Mouse (Mus musculus): ENCODE data around the gene Mrpl24. TPM values are rescaled to one million over a fixed set of nuclear protein-coding genes. Genes with fewer than 3 reads are reported as not detected.

Gene Mrpl24
- polyA plus RNA-seq, 1 experiment from 2014 or later: 78.9 TPM

DNA sequence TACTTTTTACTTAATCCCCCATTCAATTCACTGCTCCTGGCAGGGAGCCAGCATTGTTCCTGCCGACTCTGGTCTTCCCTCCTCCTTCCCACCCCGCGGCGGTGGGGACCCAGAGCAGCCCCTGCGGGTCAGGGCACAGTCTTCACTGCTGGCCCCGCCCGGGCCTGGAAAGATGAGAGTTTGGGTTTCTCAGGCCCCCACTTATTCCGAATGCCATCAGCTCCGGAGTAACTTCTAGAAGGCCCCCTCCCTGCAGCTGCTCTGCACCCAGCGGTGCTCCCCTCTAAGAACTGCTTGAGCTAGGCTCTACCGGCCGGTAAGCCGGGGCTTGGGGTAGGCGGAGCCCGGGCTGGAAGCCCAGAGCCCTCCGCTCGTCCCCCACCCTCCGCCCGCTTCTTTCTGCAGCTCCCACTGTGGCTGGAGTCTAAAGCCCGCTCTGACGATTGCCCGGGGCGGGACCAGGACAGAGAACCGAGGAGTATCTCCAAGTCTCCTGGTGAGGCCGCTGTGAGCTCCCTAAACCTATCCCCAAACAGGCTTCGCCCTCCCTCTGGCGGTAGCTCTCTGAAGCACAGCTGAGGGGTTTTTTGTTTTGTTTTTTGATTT is 41.4 kb downstream of the Mrpl24 start:
- no peaks in the 10 kb centered on the region for H3K9me3 ChIP-seq (replicated peaks)
- H3K36me3 ChIP-seq: no peaks in the 10 kb centered on the region
- peak; percentile 97 for ATAC-seq (ENCODE audit: insufficient number of reproducible peaks, low FRiP score, low TSS enrichment, low read depth)
- no peaks in the 10 kb centered on the region for H3K27me3 ChIP-seq
- H3K27ac ChIP-seq (replicated peaks): peak overlapping the region; percentile 97
- peaks cover 33% of the 10 kb centered on the region for H3K4me1 ChIP-seq
- peak overlapping the region; percentile 45 for H3K4me3 ChIP-seq (replicated peaks)
- peak overlapping the region; percentile 28; the same call in 1 of the 2 replicates for H3K9ac ChIP-seq
- peak overlapping the region; percentile 80 for H3K4me2 ChIP-seq (replicated peaks)
- WGBS: under 1% methylated on average over 27 of the region's 27 CpGs

DNA sequence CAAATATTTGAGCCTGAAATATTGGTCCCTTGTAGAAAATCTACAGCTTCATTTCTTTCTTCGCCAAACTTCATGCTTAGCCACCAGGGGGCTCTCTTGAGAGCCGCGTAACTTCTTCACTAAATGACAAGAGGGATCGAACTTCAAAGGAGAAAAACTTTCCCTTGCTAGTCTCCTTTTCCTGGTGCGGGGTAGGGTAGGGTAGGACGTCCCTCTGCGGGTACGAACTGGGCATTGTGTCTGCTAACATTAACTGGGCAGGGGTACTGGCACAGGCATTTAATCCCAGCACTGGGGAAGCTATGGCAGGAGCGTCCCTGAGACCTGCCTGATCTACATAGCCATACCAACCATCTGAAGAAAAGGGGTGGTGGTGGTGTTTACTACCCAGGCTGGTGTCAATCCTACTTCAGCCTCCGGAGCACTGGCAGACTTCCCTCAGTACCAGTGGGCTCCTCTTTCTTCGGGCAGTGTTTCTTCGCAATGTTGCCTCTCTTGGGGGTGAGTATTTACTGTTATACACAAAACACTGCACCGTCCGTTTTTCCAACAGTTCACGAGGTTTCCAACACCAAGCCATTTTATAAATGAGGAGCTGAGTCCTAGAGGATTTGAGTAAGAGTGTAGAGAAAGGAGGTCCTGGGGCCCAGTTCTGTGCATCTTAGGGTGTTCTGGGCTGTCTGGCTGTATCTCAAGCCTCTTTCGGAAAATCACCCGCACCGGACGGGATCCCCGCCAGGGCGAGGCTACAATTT is 51.1 kb downstream of the Mrpl24 start:
- Histone ChIP-seq H3K9me3 (replicated peaks) (no peaks in the 10 kb centered on the region), H3K36me3 (0 out of 2 replicates have a peak, but pooled peaks cover under 1% of the 10 kb centered on the region), H3K27ac (replicated peaks) (peak overlapping the region; percentile 51; the same call in 1 of the 2 replicates), H3K4me3 (replicated peaks) (peak overlapping the region; percentile 53), H3K9ac (no peak overlapping the region), H3K4me2 (replicated peaks) (peak overlapping the region; percentile 94), H3K27me3 (peaks cover 21% of the 10 kb centered on the region), H3K4me1 (peaks cover 49% of the 10 kb centered on the region)
- no peak; the same call in 1 of the 2 replicates for ATAC-seq (ENCODE audit: insufficient number of reproducible peaks, low FRiP score, low TSS enrichment, low read depth)
- WGBS: under 1% methylated on average over 21 of the region's 21 CpGs

GRCm38 (mm10) chr3:87970939-87971488 is 51.7 kb downstream of the Mrpl24 start, which contains the start of gene Nes:
Nes (plus strand) TSS chr3:87971078.
- Histone ChIP-seq H3K27ac (replicated peaks) (peak within 1 kb of the TSS; percentile 51), H3K4me1 (peaks cover 49% of the 10 kb centered on the region), H3K27me3 (peaks cover 21% of the 10 kb centered on the region), H3K4me3 (replicated peaks) (peak within 1 kb of the TSS; percentile 53), H3K36me3 (0 out of 2 replicates have a peak, but pooled peaks cover 4% of the 10 kb centered on the region), H3K4me2 (replicated peaks) (peak within 1 kb of the TSS; percentile 94), H3K9ac (peak within 1 kb of the TSS; percentile 43), H3K9me3 (replicated peaks) (no peaks in the 10 kb centered on the region)
- WGBS: under 1% methylated on average over 44 of the region's 44 CpGs
- ATAC-seq (ENCODE audit: insufficient number of reproducible peaks, low FRiP score, low TSS enrichment, low read depth): peak; percentile 53

DNA sequence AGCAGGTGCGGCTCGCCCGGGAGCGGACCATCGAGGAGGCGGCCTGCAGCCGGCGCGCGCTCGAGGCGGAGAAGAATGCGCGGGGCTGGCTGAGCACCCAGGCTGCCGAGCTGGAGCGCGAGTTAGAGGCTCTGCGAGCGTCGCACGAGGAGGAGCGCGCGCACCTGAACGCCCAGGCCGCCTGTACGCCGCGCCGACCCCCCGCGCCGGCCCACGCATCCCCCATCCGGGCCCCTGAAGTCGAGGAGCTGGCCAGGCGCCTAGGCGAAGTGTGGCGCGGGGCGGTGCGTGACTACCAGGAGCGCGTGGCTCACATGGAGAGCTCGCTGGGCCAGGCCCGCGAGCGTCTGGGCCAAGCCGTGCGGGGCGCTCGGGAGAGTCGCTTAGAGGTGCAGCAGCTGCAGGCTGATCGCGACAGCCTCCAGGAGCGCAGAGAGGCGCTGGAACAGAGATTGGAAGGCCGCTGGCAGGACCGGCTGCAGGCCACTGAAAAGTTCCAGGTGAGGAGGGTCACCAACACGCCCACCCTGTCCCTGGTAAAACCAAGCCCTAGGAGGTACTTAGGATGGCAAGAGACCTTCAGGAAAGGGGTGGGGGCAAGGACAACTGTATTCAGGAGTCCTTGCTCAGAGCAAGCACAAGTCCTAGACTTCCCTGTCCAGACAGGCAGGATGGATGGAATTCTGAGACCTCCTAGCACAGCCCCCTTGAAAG is 52.3 kb downstream of the Mrpl24 start:
- peak; percentile 30; the same call in 1 of the 2 replicates for ATAC-seq (ENCODE audit: insufficient number of reproducible peaks, low FRiP score, low TSS enrichment, low read depth)
- peak overlapping the region; percentile 53 for H3K4me3 ChIP-seq (replicated peaks)
- WGBS: under 1% methylated on average over 60 of the region's 60 CpGs
- H3K27ac ChIP-seq (replicated peaks): peak overlapping the region; percentile 51; the same call in 1 of the 2 replicates
- peak overlapping the region; percentile 94 for H3K4me2 ChIP-seq (replicated peaks)
- H3K4me1 ChIP-seq: peaks cover 49% of the 10 kb centered on the region
- H3K9me3 ChIP-seq (replicated peaks): no peaks in the 10 kb centered on the region
- 0 out of 2 replicates have a peak, but pooled peaks cover 4% of the 10 kb centered on the region for H3K36me3 ChIP-seq
- peak overlapping the region; percentile 43 for H3K9ac ChIP-seq
- peaks cover 21% of the 10 kb centered on the region for H3K27me3 ChIP-seq

- H3K4me2 ChIP-seq (replicated peaks): peak overlapping the region; percentile 94
- peaks cover 49% of the 10 kb centered on the region for H3K4me1 ChIP-seq
- ATAC-seq (ENCODE audit: insufficient number of reproducible peaks, low FRiP score, low TSS enrichment, low read depth): 0 out of 2 replicates have a peak, but pooled peaks have one; percentile 5
- 20% methylated on average over 8 of the region's 8 CpGs for WGBS
- 0 out of 2 replicates have a peak, but pooled peaks cover 4% of the 10 kb centered on the region for H3K36me3 ChIP-seq
- no peaks in the 10 kb centered on the region for H3K9me3 ChIP-seq (replicated peaks)
- peak overlapping the region; percentile 43; the same call in 1 of the 2 replicates for H3K9ac ChIP-seq
- peaks cover 21% of the 10 kb centered on the region for H3K27me3 ChIP-seq
- peak overlapping the region; percentile 51; the same call in 1 of the 2 replicates for H3K27ac ChIP-seq (replicated peaks)
- peak overlapping the region; percentile 53 for H3K4me3 ChIP-seq (replicated peaks)
Observed at GRCm38 (mm10) chr3:87972203-87972664, 52.9 kb downstream of the Mrpl24 start.

DNA sequence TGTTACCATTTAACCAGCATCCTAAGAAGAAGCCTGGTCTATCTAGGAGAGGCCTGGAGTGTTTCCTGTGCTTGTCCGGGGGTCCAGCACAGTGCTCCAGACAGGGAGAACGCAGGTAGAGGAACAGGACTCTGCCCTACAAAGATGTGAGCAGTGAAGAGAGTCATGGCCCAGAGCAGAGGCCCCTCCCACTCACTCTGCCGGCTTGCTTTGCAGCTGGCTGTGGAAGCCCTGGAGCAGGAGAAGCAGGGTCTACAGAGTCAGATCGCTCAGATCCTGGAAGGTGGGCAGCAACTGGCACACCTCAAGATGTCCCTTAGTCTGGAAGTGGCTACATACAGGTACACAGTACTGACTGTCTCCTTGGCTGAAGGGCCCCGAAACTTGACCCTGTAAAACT is 53.5 kb downstream of the Mrpl24 start:
- Histone ChIP-seq H3K4me3 (replicated peaks) (peak overlapping the region; percentile 53), H3K4me1 (peaks cover 49% of the 10 kb centered on the region), H3K4me2 (replicated peaks) (peak overlapping the region; percentile 94), H3K27me3 (peaks cover 21% of the 10 kb centered on the region), H3K27ac (replicated peaks) (0 out of 2 replicates have a peak overlapping the region, but pooled peaks have one; percentile 51), H3K9ac (peak overlapping the region; percentile 19; the same call in 1 of the 2 replicates), H3K9me3 (replicated peaks) (no peaks in the 10 kb centered on the region), H3K36me3 (0 out of 2 replicates have a peak, but pooled peaks cover 4% of the 10 kb centered on the region)
- no peak for ATAC-seq (ENCODE audit: insufficient number of reproducible peaks, low FRiP score, low TSS enrichment, low read depth)
- WGBS: 24% methylated on average over 5 of the region's 5 CpGs

Other genes starting within 250 kb of the Mrpl24 start
- 3.3 and 5.4 TPM in 2 replicates for gene Lrrc71, start 170.9 kb upstream of the Mrpl24 start, polyA plus RNA-seq (2015; fragmentation: Nextera tagmentation; extraction: Ambion mirVana)
- gene Ntrk1, start 124.3 kb upstream of the Mrpl24 start, polyA plus RNA-seq (2015; fragmentation: Nextera tagmentation; extraction: Ambion mirVana): 4.2 and 4.9 TPM in 2 replicates
- 0.47 and 0.68 TPM in 2 replicates for gene Insrr, start 122.6 kb upstream of the Mrpl24 start, polyA plus RNA-seq (2015; fragmentation: Nextera tagmentation; extraction: Ambion mirVana)
- 24.4 and 27.4 TPM in 2 replicates for gene Pear1, start 95.2 kb upstream of the Mrpl24 start, polyA plus RNA-seq (2015; fragmentation: Nextera tagmentation; extraction: Ambion mirVana)
- 0.07 and 0.12 TPM in 2 replicates for gene Sh2d2a, start 72.8 kb upstream of the Mrpl24 start, polyA plus RNA-seq (2015; fragmentation: Nextera tagmentation; extraction: Ambion mirVana)
- gene Prcc, start 33.9 kb upstream of the Mrpl24 start, polyA plus RNA-seq (2015; fragmentation: Nextera tagmentation; extraction: Ambion mirVana): 16.4 and 16.5 TPM in 2 replicates
- 240 and 246 TPM in 2 replicates for gene Hdgf, start 13.2 kb upstream of the Mrpl24 start, polyA plus RNA-seq (2015; fragmentation: Nextera tagmentation; extraction: Ambion mirVana)
- 54.5 and 56.2 TPM in 2 replicates for gene Isg20l2, start 10.8 kb downstream of the Mrpl24 start, polyA plus RNA-seq (2015; fragmentation: Nextera tagmentation; extraction: Ambion mirVana)
- 19.8 and 22.4 TPM in 2 replicates for gene Rrnad1, start 11.2 kb downstream of the Mrpl24 start, polyA plus RNA-seq (2015; fragmentation: Nextera tagmentation; extraction: Ambion mirVana)
- gene Crabp2, start 29.2 kb downstream of the Mrpl24 start, polyA plus RNA-seq (2015; fragmentation: Nextera tagmentation; extraction: Ambion mirVana): 200 and 206 TPM in 2 replicates
- gene Nes, start 51.6 kb downstream of the Mrpl24 start, polyA plus RNA-seq (2015; fragmentation: Nextera tagmentation; extraction: Ambion mirVana): 41.9 and 57.3 TPM in 2 replicates
- gene Bcan, start 80.7 kb downstream of the Mrpl24 start, polyA plus RNA-seq (2015; fragmentation: Nextera tagmentation; extraction: Ambion mirVana): 0.38 and 0.61 TPM in 2 replicates
- 0.31 and 0.35 TPM in 2 replicates for gene Hapln2, start 108.1 kb downstream of the Mrpl24 start, polyA plus RNA-seq (2015; fragmentation: Nextera tagmentation; extraction: Ambion mirVana)
- gene Gpatch4, start 123.6 kb downstream of the Mrpl24 start, polyA plus RNA-seq (2015; fragmentation: Nextera tagmentation; extraction: Ambion mirVana): 28.5 and 35.8 TPM in 2 replicates
- 196 and 197 TPM in 2 replicates for gene Naxe, start 139.0 kb downstream of the Mrpl24 start, polyA plus RNA-seq (2015; fragmentation: Nextera tagmentation; extraction: Ambion mirVana)
- 0.35 and 0.52 TPM in 2 replicates for gene Ttc24, start 158.8 kb downstream of the Mrpl24 start, polyA plus RNA-seq (2015; fragmentation: Nextera tagmentation; extraction: Ambion mirVana)
- 15.9 and 16.8 TPM in 2 replicates for gene Iqgap3, start 162.5 kb downstream of the Mrpl24 start, polyA plus RNA-seq (2015; fragmentation: Nextera tagmentation; extraction: Ambion mirVana)
- gene Mef2d, start 222.9 kb downstream of the Mrpl24 start, polyA plus RNA-seq (2015; fragmentation: Nextera tagmentation; extraction: Ambion mirVana): 31.0 and 31.1 TPM in 2 replicates

All from embryonic facial prominence, embryonic 15.5 days (tissue).